8 mouse cellular contexts compared by ENCODE assay signal in genomic region chr11:58093021-58093528, GRCm38 (mm10). TPM values are rescaled to one million over a fixed set of nuclear protein-coding genes. Genes with fewer than 3 reads are reported as not detected.
DNase-seq lines count a peak whose midpoint lies in the region; ATAC-seq and TF ChIP-seq lines count a peak whose summit lies in the region.

Gene Gm12248, minus strand, starts transcription at chr11:58093134.

- no peak for TF ChIP-seq EP300 in heart, postnatal 0 days (IDR thresholded peaks at IDR 0.05; ENCODE audit: low read depth)

- TF ChIP-seq POLR2A in limb, embryonic 14.5 days (IDR thresholded peaks at IDR 0.05; ENCODE audit: borderline replicate concordance, extremely low read depth, insufficient read depth, insufficient read length): no peak

- no peaks in the 10 kb centered on the region for H3K9me3 ChIP-seq in heart, postnatal 0 days (replicated peaks; ENCODE audit: control insufficient read depth, low read length)
- no peaks in the 10 kb centered on the region for H3K9me3 ChIP-seq in limb, embryonic 14.5 days (ENCODE audit: control insufficient read depth, low read length)
- H3K9me3 ChIP-seq in neural tube, embryonic 12.5 days: no peaks in the 10 kb centered on the region

- H3K4me2 ChIP-seq in heart, postnatal 0 days (ENCODE audit: low read depth, low read length): peak within 1 kb of the TSS; percentile 60
- H3K4me2 ChIP-seq in limb, embryonic 14.5 days (replicated peaks; ENCODE audit: low read depth, low read length, severe bottlenecking): peak within 1 kb of the TSS; percentile 24
- peak within 1 kb of the TSS; percentile 28 for H3K4me2 ChIP-seq in neural tube, embryonic 12.5 days (replicated peaks)

- H3K36me3 ChIP-seq in heart, postnatal 0 days (replicated peaks; ENCODE audit: control insufficient read depth, insufficient read depth, low read length): no peaks in the 10 kb centered on the region
- H3K36me3 ChIP-seq in limb, embryonic 14.5 days (ENCODE audit: control insufficient read depth, insufficient read depth, low read length): no peaks in the 10 kb centered on the region
- no peaks in the 10 kb centered on the region for H3K36me3 ChIP-seq in neural tube, embryonic 12.5 days

- peak; percentile 78 for ATAC-seq in heart, postnatal 0 days (ENCODE audit: insufficient read depth, low read depth)
- ATAC-seq in limb, embryonic 14.5 days (ENCODE audit: low FRiP score, low read depth): no peak
- no peak for ATAC-seq in neural tube, embryonic 12.5 days (ENCODE audit: low FRiP score, low read depth)

- TF ChIP-seq CTCF in layer of hippocampus, adult 2 months (conservative IDR thresholded peaks at IDR 0.05): no peak
- no peak for TF ChIP-seq CTCF in heart, postnatal 0 days (IDR thresholded peaks at IDR 0.05; ENCODE audit: low read depth)

- no peak within 1 kb of the TSS; the same call in 1 of the 2 replicates for H3K9ac ChIP-seq in heart, postnatal 0 days (replicated peaks; ENCODE audit: low read depth, low read length)
- 0 out of 2 replicates have a peak within 1 kb of the TSS, but pooled peaks have one; percentile 18 for H3K9ac ChIP-seq in limb, embryonic 14.5 days (ENCODE audit: low read depth, low read length, severe bottlenecking)
- no peak within 1 kb of the TSS for H3K9ac ChIP-seq in neural tube, embryonic 12.5 days

- H3K4me3 ChIP-seq in layer of hippocampus, adult 2 months: peak within 1 kb of the TSS; percentile 23; the same call in 1 of the 2 replicates
- H3K4me3 ChIP-seq in heart, postnatal 0 days (ENCODE audit: low read depth, low read length): peak within 1 kb of the TSS; percentile 26
- no peak within 1 kb of the TSS for H3K4me3 ChIP-seq in limb, embryonic 14.5 days (replicated peaks; ENCODE audit: low read length)
- no peak within 1 kb of the TSS for H3K4me3 ChIP-seq in neural tube, embryonic 12.5 days

- H3K27me3 ChIP-seq in heart, postnatal 0 days (ENCODE audit: control insufficient read depth, insufficient read depth, low read length): no peaks in the 10 kb centered on the region
- H3K27me3 ChIP-seq in limb, embryonic 14.5 days (ENCODE audit: control insufficient read depth, insufficient read depth, low read length): no peaks in the 10 kb centered on the region
- H3K27me3 ChIP-seq in neural tube, embryonic 12.5 days (replicated peaks): peaks cover 14% of the 10 kb centered on the region; the same call in 1 of the 2 replicates

- 15% methylated on average over 12 of the region's 12 CpGs for WGBS in heart, postnatal 0 days
- 11% methylated on average over 12 of the region's 12 CpGs for WGBS in limb, embryonic 14.5 days
- WGBS in neural tube, embryonic 12.5 days: 21% methylated on average over 12 of the region's 12 CpGs

- no peak within 1 kb of the TSS for H3K27ac ChIP-seq in layer of hippocampus, adult 2 months
- no peak within 1 kb of the TSS for H3K27ac ChIP-seq in heart, postnatal 0 days (ENCODE audit: low read depth)
- H3K27ac ChIP-seq in limb, embryonic 14.5 days (replicated peaks; ENCODE audit: low read depth, low read length): no peak within 1 kb of the TSS
- no peak within 1 kb of the TSS for H3K27ac ChIP-seq in neural tube, embryonic 12.5 days

- H3K4me1 ChIP-seq in heart, postnatal 0 days (ENCODE audit: control insufficient read depth, insufficient read depth): peaks cover 8% of the 10 kb centered on the region; the same call in 1 of the 2 replicates
- peaks cover 8% of the 10 kb centered on the region for H3K4me1 ChIP-seq in limb, embryonic 14.5 days (ENCODE audit: control insufficient read depth, insufficient read depth, low read length)
- peaks cover 9% of the 10 kb centered on the region; the same call in 1 of the 2 replicates for H3K4me1 ChIP-seq in neural tube, embryonic 12.5 days

- DNase-seq in layer of hippocampus, adult 2 months (ENCODE audit: low spot score in 2 of 2): no peak
- no peak for DNase-seq in layer of hippocampus, adult 18-20 months (ENCODE audit: low spot score in 2 of 2)
- DNase-seq in embryo, embryonic 10.5 days (ENCODE audit: low spot score): peak; percentile 61
- no peak for DNase-seq in heart, postnatal 0 days (ENCODE audit: low spot score)
- no peak for DNase-seq in limb, embryonic 14.5 days (ENCODE audit: low spot score)
- DNase-seq in cerebellum, postnatal 4 days (ENCODE audit: low spot score in 2 of 2): no peak
- DNase-seq in left cerebral cortex, adult 18-20 months (ENCODE audit: low spot score in 2 of 2): no peak

RNA-seq across cellular contexts. Expression of gene Gm12248, which starts in this region (rescaled TPM):
- not detected for total RNA-seq in layer of hippocampus, adult 2 months (2021)
- not detected for total RNA-seq in layer of hippocampus, adult 18-20 months (2021)
- not detected in 2 replicates for total RNA-seq in heart, postnatal 0 days (2014; rRNA removed; ENCODE audit: low replicate concordance)
- not detected in 2 replicates for polyA plus RNA-seq in heart, postnatal 0 days (2015; fragmentation: Nextera tagmentation; extraction: Ambion mirVana)
- not detected in 2 replicates for polyA plus RNA-seq in limb, embryonic 14.5 days (2012; rRNA removed)
- not detected in 2 replicates for polyA plus RNA-seq in limb, embryonic 14.5 days (2014; fragmentation: Nextera tagmentation; extraction: Ambion mirVana)
- not detected in 2 replicates for polyA plus RNA-seq in neural tube, embryonic 12.5 days (2016; fragmentation: Nextera tagmentation; extraction: Ambion mirVana)
- not detected for total RNA-seq in left cerebral cortex, adult 18-20 months (2021)

Comparison
In these comparisons a context has a peak if more than half of its experiments do, and no peak if none do; other contexts are left out.
1. Peak in ATAC-seq, H3K4me3 ChIP-seq and H3K4me2 ChIP-seq in heart, postnatal 0 days; RNA of the gene not detected or under 1 TPM.